Mouse (Mus musculus) embryonic fibroblast, embryonic 13.5 days (primary cell): Measurements from ENCODE around the gene Herc1.

Experiments used
- CTCF ChIP-seq: IDR thresholded peaks from 2 replicates; pipeline ENCODE4 v1.5.1; 2011; ENCODE audit warnings: mild to moderate bottlenecking, control low read depth, low read length, moderate library complexity, borderline replicate concordance; ENCODE audit not compliant: insufficient read depth
- POLR2A ChIP-seq: IDR thresholded peaks from 2 replicates; pipeline ENCODE4 v1.6.1; 2011; ENCODE audit warnings: low read depth, mild to moderate bottlenecking, control low read depth, low read length, moderate library complexity

DNA sequence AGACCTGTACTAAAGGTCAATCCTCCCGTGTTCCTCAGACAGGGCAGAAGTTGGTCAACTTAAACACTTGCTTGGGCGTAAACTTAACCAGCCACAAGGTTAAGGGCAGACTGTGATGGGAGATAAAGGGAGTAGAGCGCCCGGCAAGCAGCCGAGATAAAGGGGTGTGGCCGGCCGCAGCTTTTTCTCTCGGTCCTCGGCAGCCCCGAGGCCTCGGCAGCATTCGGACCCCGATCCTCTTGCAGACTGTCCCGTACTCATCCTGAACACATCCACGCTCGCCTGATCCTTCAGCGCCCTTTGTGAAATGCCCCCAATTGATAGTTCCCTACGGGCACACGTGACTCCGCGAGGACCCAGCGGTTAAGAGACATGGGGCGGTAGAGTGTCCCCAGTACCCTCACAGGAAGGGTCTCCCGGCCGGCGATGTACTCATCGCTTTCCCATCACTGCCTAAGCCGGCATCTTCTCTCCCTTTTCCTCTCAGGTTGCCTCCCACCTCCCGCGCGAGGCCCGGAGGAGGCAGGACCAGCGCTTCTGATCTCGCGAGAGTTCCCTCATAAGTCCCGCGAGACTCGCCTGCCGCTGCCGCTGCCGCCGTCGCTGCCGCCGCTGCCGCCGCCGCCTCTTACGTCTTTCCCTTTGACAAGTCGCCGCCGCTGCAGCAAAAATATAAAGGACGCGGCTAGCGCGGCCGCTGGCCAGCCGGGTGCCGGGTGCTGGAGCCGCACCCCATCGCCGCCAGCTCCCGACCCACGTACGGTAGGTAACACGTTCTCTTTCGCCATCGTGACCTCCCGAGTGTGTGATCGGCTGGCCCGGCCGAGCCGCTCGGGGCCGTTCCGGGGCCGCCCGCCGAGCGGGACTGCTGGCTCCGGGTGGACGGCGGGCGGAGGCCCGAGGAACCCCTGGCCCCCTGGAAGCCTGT lies at the start of gene Herc1:
- TF ChIP-seq CTCF, result no peak
- peak; percentile 91 for TF ChIP-seq POLR2A
